Mouse (Mus musculus) liver, embryonic 13.5 days (tissue): ENCODE measurements at regions not wholly inside any gene's neighbourhood (a gene's known extent, or its start where the extent isn't known, plus 50 kb on each side); places are given as distances from the start of the nearest gene placed in this dataset.

Source experiments
- ATAC-seq: fragments of 200-750 bp; cut with Nextera tagmentation; 2 replicates; pipeline ENCODE4 v1.8.0; 2017; ENCODE audit warnings: low read depth, mild to moderate bottlenecking, moderate number of reproducible peaks, moderate library complexity
- DNase-seq: peaks from one replicate; pipeline ENCODE4 v3.0.0; 2022
- H3K27ac ChIP-seq: fragments of 300-500 bp; sonication (generic); 2 replicates; pipeline ENCODE4 v1.5.1; 2015; ENCODE audit warnings: moderate library complexity, mild to moderate bottlenecking, inconsistent platforms
- H3K27me3 ChIP-seq: fragments of 300-500 bp; sonication (generic); 2 replicates; pipeline ENCODE4 v1.6.1; 2015; ENCODE audit warnings: mild to moderate bottlenecking, inconsistent platforms
- H3K36me3 ChIP-seq: fragments of 300-500 bp; sonication (generic); 2 replicates; pipeline ENCODE4 v1.6.1; 2015; ENCODE audit warnings: mild to moderate bottlenecking, inconsistent platforms
- H3K4me1 ChIP-seq: fragments of 300-500 bp; sonication (generic); replicated peaks from 2 replicates; pipeline ENCODE4 v1.6.1; 2015; ENCODE audit warnings: inconsistent platforms
- H3K4me2 ChIP-seq: fragments of 300-500 bp; sonication (generic); 2 replicates; pipeline ENCODE4 v1.6.1; 2015; ENCODE audit warnings: inconsistent platforms, mild to moderate bottlenecking, moderate library complexity
- H3K4me3 ChIP-seq: fragments of 300-500 bp; sonication (generic); replicated peaks from 2 replicates; pipeline ENCODE4 v1.5.1; 2015; ENCODE audit warnings: mild to moderate bottlenecking, inconsistent platforms
- H3K9ac ChIP-seq: fragments of 300-500 bp; sonication (generic); 2 replicates; pipeline ENCODE4 v1.6.1; 2015; ENCODE audit warnings: mild to moderate bottlenecking, inconsistent platforms
- H3K9me3 ChIP-seq: fragments of 300-500 bp; sonication (generic); replicated peaks from 2 replicates; pipeline ENCODE4 v1.6.1; 2016; ENCODE audit warnings: inconsistent platforms
- whole genome bisulfite sequencing: fragments of 180-500 bp; shearing (Covaris S2); methylation state at CpG from one replicate; pipeline ENCODE4 v1.1.7; 2015; ENCODE audit not compliant: insufficient replicate concordance; 5-methylcytosine and 5-hydroxymethylcytosine counted together

- WGBS = 41% methylated on average over 4 of the region's 4 CpGs
- Histone ChIP-seq H3K9me3 (no peaks in the 10 kb centered on the region), H3K27me3 (no peaks in the 10 kb centered on the region), H3K36me3 (no peaks in the 10 kb centered on the region), H3K9ac (no peak overlapping the region), H3K4me3 (no peak overlapping the region), H3K27ac (no peak overlapping the region), H3K4me2 (no peak overlapping the region), H3K4me1 (no peaks in the 10 kb centered on the region)
- DNase-seq (no peak), ATAC-seq (no peak)
Observed at GRCm38 (mm10) chr13:71327802-71328753, 486.5 kb upstream of the Adamts16 start.

- DNase-seq = no peak
- Histone ChIP-seq H3K9me3 (no peaks in the 10 kb centered on the region), H3K36me3 (no peaks in the 10 kb centered on the region), H3K27ac (no peak overlapping the region), H3K27me3 (no peaks in the 10 kb centered on the region), H3K4me2 (no peak overlapping the region), H3K4me3 (no peak overlapping the region), H3K4me1 (no peaks in the 10 kb centered on the region), H3K9ac (no peak overlapping the region)
- WGBS = 65% methylated on average over 3 of the region's 3 CpGs
- no peak for ATAC-seq
Observed at GRCm38 (mm10) chr13:71320489-71320888, 478.9 kb upstream of the Adamts16 start.

GRCm38 (mm10) chr13:71303956-71304355 is 462.3 kb upstream of the Adamts16 start:
- Histone ChIP-seq H3K9me3 (no peaks in the 10 kb centered on the region), H3K27me3 (no peaks in the 10 kb centered on the region), H3K9ac (no peak overlapping the region), H3K4me1 (no peaks in the 10 kb centered on the region), H3K27ac (no peak overlapping the region), H3K4me2 (no peak overlapping the region), H3K36me3 (no peaks in the 10 kb centered on the region), H3K4me3 (no peak overlapping the region)
- ATAC-seq = no peak
- WGBS = 77% methylated on average over 4 of the region's 4 CpGs
- DNase-seq = no peak

DNA sequence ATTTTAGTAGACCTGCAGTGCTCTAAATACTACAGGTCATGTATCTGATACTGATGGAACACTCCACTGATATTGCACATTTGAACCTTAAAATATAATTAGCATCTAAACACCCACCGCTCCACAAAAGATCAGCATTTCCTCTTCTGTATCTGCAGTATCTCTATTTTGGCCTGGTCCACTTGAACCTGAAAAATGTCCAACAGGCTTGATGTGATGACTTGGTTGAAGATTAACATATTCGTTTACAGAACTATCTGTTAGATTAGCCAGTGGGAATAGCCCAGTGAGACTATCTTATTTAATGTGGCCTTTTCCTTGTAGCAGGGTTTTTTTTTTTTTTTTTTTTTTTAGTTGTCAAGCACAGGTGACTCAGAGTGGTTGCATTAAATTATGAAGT is 434.4 kb upstream of the Adamts16 start:
- DNase-seq = no peak
- Histone ChIP-seq H3K4me2 (no peak overlapping the region), H3K27ac (no peak overlapping the region), H3K4me3 (no peak overlapping the region), H3K9me3 (no peaks in the 10 kb centered on the region), H3K4me1 (no peaks in the 10 kb centered on the region), H3K36me3 (no peaks in the 10 kb centered on the region), H3K27me3 (no peaks in the 10 kb centered on the region), H3K9ac (no peak overlapping the region)
- WGBS = 56% methylated on average over 2 of the region's 2 CpGs
- no peak for ATAC-seq

GRCm38 (mm10) chr13:71274139-71274538 is 432.5 kb upstream of the Adamts16 start:
- Histone ChIP-seq H3K4me1 (no peaks in the 10 kb centered on the region), H3K4me3 (no peak overlapping the region), H3K9me3 (no peaks in the 10 kb centered on the region; the same call in 1 of the 2 replicates), H3K36me3 (no peaks in the 10 kb centered on the region), H3K27ac (no peak overlapping the region), H3K9ac (no peak overlapping the region), H3K27me3 (no peaks in the 10 kb centered on the region), H3K4me2 (no peak overlapping the region)
- DNase-seq = no peak
- ATAC-seq = no peak
- WGBS = 43% methylated on average over 3 of the region's 3 CpGs

GRCm38 (mm10) chr13:71273485-71273884 is 431.9 kb upstream of the Adamts16 start:
- ATAC-seq (no peak), DNase-seq (no peak)
- no peak overlapping the region for H3K27ac ChIP-seq
- H3K9me3 ChIP-seq = no peaks in the 10 kb centered on the region; the same call in 1 of the 2 replicates
- 74% methylated on average over 5 of the region's 5 CpGs for WGBS
- no peaks in the 10 kb centered on the region for H3K27me3 ChIP-seq
- no peak overlapping the region for H3K9ac ChIP-seq
- H3K36me3 ChIP-seq = no peaks in the 10 kb centered on the region
- H3K4me1 ChIP-seq = no peaks in the 10 kb centered on the region
- H3K4me2 ChIP-seq = no peak overlapping the region
- H3K4me3 ChIP-seq = no peak overlapping the region

- H3K27me3 ChIP-seq = no peaks in the 10 kb centered on the region
- no peak overlapping the region for H3K9ac ChIP-seq
- H3K36me3 ChIP-seq = no peaks in the 10 kb centered on the region
- ATAC-seq (no peak), DNase-seq (no peak)
- H3K4me1 ChIP-seq = no peaks in the 10 kb centered on the region
- no peaks in the 10 kb centered on the region; the same call in 1 of the 2 replicates for H3K9me3 ChIP-seq
- no peak overlapping the region for H3K27ac ChIP-seq
- H3K4me2 ChIP-seq = no peak overlapping the region
- 45% methylated on average over 1 of the region's 1 CpGs for WGBS
- H3K4me3 ChIP-seq = no peak overlapping the region
Observed at GRCm38 (mm10) chr13:71273067-71273466, 431.5 kb upstream of the Adamts16 start.

GRCm38 (mm10) chr13:71272431-71272830 is 430.8 kb upstream of the Adamts16 start:
- H3K4me2 ChIP-seq = no peak overlapping the region
- 56% methylated on average over 5 of the region's 5 CpGs for WGBS
- H3K36me3 ChIP-seq = no peaks in the 10 kb centered on the region
- no peaks in the 10 kb centered on the region; the same call in 1 of the 2 replicates for H3K9me3 ChIP-seq
- no peak overlapping the region for H3K4me3 ChIP-seq
- ATAC-seq = no peak
- no peak overlapping the region for H3K9ac ChIP-seq
- no peaks in the 10 kb centered on the region for H3K27me3 ChIP-seq
- no peak overlapping the region for H3K27ac ChIP-seq
- DNase-seq = no peak
- H3K4me1 ChIP-seq = no peaks in the 10 kb centered on the region

DNA sequence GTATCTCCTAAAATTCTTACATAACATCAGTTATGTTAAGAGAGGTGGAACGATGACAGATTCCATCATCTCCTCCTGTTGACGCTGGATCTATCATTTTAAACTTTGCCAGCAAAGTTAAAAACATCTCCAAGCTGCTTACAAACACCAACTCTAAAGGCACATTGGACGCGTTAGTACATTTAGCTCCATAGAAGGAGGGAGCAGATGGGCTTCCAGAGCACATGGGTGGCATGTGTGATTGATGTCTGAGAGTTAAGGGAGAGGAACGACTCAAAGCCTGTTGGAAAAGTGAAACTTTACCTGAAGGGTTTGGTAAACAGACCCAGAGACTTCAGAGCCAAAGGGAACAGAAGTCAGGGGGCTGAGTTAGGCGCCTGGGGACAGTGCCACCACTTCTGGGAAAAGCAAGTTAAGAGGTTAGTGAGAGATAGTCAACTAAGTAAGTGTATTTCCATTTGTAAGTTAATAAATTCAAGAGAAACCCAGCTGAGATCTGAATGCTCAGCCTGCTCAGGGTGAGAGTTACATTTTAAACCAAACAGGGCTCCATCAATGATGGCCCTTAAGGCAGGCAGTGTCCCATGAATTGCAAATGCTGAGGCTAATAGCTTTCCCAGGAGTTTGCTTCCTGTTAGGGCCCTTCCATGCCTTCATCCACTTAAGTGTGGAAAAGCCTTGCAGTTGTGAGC is 430.3 kb upstream of the Adamts16 start:
- ATAC-seq = no peak
- H3K9me3 ChIP-seq = no peaks in the 10 kb centered on the region; the same call in 1 of the 2 replicates
- H3K36me3 ChIP-seq = no peaks in the 10 kb centered on the region
- no peaks in the 10 kb centered on the region for H3K27me3 ChIP-seq
- H3K4me3 ChIP-seq = no peak overlapping the region
- 51% methylated on average over 6 of the region's 6 CpGs for WGBS
- H3K4me1 ChIP-seq = no peaks in the 10 kb centered on the region
- H3K4me2 ChIP-seq = no peak overlapping the region
- no peak overlapping the region for H3K27ac ChIP-seq
- DNase-seq = no peak
- H3K9ac ChIP-seq = no peak overlapping the region

GRCm38 (mm10) chr13:71270370-71270769 is 428.8 kb upstream of the Adamts16 start:
- 62% methylated on average over 8 of the region's 8 CpGs for WGBS
- H3K4me2 ChIP-seq = no peak overlapping the region
- no peaks in the 10 kb centered on the region for H3K27me3 ChIP-seq
- no peak overlapping the region for H3K4me3 ChIP-seq
- DNase-seq = no peak
- H3K9me3 ChIP-seq = no peaks in the 10 kb centered on the region; the same call in 1 of the 2 replicates
- H3K36me3 ChIP-seq = no peaks in the 10 kb centered on the region
- no peak overlapping the region for H3K9ac ChIP-seq
- H3K4me1 ChIP-seq = no peaks in the 10 kb centered on the region
- H3K27ac ChIP-seq = no peak overlapping the region
- no peak for ATAC-seq

DNA sequence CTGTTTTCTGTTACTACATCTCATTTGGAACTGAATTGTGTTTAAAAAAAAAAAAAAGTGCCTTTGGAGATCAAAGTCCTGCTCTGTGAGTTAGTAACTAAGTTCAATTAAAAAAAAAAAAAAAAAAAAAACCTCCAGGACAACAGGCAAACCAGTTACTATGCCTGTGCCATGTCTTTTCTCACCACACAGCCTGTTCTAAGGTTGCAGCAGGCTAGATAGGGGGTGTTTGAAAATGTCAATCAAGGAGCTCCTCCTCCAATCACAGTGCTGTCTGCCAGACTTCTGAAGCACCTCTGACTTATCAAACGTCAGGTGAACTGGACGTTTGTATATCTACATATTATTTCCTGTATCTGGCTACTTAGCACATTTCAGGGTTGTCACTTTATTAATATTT is 427.9 kb upstream of the Adamts16 start:
- Histone ChIP-seq H3K9ac (no peak overlapping the region), H3K27me3 (no peaks in the 10 kb centered on the region), H3K4me3 (no peak overlapping the region), H3K27ac (no peak overlapping the region), H3K4me1 (no peaks in the 10 kb centered on the region), H3K36me3 (no peaks in the 10 kb centered on the region), H3K9me3 (no peaks in the 10 kb centered on the region; the same call in 1 of the 2 replicates), H3K4me2 (no peak overlapping the region)
- DNase-seq (no peak), ATAC-seq (no peak)
- 45% methylated on average over 2 of the region's 2 CpGs for WGBS
